Mouse (Mus musculus) left cerebral cortex, adult 8-10 months (tissue): ENCODE measurements around the gene Tmprss6. TPM values are rescaled to one million over a fixed set of nuclear protein-coding genes. Genes with fewer than 3 reads are reported as not detected.

Experiments
- DNase-seq, 2 experiments: peaks; one replicate each; pipeline ENCODE4 v3.0.0; 2022; ENCODE audit warnings: low spot score in 2 of 2
- total RNA-seq, 4 experiments: library from RNA; stranded (reverse); gene quantifications; 2 replicates each; pipeline ENCODE4 v1.2.4; 2022

Tmprss6 gene
- total RNA-seq, 4 experiments from 2014 or later: 1.1 to 1.7 (median 1.2) TPM

DNA sequence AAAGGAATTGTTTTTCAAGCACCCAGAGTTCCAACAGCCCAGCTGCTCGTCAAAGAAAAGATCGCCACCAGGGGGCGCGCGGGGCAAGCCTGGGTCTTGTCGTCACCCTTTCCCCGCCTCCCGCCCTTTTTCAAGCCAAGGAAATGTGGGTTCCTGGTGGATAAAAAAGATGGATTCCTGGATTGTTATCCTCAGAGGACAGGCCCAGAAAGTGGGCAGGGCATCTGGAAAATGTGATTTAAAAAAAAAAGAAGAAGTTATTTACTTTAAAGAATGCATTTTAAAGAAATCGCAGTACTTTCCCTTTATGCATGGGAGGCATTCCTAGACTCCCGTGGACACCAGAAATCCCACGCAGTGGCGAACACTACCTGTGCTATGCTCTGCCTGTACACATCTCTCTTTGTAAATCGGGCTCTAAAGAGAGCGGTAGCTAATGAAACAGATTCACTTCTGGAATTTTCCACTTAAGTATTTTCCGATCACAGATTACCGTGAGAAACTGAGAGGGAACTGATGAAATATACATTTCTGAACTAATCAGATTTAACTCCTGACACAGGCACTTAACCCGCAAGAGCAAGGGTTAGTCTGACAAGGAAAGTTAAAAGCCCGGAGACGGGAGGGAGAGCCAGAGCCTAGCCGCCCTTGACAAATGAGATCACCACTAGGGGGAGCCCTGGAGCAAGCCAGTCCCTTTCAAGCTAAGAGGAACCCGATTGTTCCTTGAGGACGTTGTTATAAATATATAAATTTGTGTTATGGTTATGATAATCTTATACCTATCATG, 20.5 kb downstream of the Tmprss6 start:
- peak; percentile 85 to 97 for DNase-seq

DNA sequence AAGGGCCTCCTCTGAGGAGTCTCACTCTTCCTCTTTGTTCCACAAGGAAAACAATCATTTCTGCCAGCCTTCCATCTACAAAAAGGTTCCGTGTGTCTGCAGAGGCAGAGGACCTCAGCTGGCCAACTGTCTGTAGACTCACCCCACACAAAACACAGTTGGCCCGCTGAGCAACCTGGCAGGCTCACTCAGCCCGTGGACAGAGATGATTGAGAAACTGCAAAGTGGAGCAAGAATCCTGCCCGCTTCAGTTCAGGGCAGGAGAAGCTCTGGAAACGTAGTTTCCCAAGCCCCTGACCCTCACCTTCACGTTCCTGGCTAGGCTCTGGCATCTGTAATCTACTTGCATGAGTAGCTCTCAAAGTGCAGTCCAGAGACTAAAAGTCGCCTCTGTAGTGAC, 21.3 kb downstream of the Tmprss6 start:
- no peak for DNase-seq

DNA sequence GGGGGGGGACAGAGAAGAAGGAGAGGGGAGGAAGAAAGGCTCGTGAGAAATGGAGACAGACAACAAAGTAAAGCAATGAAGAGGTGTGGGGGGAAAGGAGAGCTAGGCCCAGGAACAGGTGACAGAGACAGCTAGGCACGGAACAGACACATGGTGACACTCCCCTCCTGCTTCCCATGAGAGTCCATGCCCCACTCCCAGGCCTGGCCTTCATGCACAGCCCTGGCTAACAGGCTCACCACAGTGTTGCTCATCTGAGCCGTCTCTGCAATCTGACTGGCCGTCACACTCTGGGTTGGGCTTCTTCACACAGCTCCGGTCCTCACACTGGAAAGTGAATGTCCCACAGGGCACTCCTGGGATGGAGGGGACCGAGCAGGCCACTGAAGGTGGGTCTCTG, 24.6 kb downstream of the Tmprss6 start:
- no peak for DNase-seq

DNA sequence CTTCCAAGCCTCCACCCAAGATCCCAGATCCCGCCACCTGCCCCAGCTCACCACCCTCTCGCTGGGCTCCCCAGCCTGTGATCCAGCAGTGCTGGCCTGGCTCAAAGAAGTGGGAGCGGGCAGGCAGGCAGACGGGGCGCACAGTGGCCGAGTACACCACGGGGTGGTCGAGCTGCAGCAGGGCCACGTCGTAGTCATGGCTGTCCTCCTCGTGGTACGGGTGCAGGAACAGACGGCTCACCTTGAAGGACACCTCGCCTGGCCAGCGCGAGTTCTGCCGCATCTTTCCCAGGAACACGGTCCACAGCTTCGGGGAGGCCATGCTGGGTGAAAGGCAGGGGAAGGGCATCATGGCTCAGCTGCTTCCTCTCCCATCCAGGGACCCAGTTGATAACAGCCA, 26.2 kb downstream of the Tmprss6 start:
- DNase-seq: peak in 1 of 2 experiments; percentile 11

DNA sequence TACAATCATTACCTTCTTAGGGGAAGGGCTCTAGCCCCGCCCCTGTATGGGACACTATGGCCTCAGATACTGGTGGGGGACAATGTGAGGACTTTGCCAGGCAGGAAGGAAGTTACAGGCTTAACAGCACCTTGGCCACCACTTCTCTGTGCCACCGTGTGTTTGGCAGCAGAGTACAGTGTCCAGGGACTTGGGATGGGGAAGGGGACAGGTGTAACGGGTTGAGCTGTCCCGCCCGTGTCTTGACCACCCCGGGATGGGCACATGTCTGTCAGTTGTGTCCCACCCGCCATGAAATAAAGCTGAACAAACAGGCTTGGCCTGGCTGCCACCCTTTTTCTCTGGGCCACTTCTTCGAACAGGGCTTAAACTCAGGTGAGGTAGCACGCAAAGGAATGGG, 29.5 kb downstream of the Tmprss6 start:
- DNase-seq: no peak

DNA sequence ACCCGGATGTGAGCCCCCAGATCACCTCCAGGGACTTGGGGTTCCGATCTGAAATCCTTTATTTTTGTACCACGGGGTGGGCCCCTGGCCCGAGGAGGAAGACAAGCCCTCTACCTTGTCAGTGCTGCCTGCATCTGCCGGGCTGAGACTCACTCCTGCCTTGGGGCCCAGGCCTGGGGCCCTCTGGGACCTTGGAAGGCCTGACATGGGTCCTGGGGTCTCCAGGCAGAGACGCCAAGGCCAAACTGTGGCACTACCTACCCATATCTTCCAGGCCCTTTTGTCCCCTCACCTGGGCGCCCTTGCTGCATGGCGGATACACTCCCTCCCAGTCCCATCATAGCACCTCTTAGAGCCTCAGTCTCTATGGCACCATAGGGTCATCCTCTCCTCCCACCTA, 29.9 kb downstream of the Tmprss6 start:
- peak in 1 of 2 experiments; percentile 28 for DNase-seq

DNA sequence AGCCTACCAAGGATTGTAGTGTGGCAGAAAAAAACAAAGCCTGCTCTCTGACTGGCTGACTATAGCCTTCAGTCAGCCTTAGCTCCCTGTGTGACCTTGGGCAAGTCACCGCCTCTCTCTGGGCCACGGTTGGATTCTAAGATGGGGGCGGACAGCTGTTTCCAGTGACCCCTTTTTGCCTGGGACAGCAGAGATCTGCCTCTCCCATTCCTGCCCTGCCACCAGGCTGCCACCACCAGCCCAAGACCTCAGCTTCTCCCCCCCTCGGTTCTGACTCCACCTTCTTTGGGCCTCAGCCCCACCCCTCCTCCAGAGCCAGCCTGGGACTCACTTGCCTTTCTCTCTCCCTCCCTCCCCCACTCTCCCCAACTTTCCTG, 30.4 kb downstream of the Tmprss6 start:
- no peak for DNase-seq

DNA sequence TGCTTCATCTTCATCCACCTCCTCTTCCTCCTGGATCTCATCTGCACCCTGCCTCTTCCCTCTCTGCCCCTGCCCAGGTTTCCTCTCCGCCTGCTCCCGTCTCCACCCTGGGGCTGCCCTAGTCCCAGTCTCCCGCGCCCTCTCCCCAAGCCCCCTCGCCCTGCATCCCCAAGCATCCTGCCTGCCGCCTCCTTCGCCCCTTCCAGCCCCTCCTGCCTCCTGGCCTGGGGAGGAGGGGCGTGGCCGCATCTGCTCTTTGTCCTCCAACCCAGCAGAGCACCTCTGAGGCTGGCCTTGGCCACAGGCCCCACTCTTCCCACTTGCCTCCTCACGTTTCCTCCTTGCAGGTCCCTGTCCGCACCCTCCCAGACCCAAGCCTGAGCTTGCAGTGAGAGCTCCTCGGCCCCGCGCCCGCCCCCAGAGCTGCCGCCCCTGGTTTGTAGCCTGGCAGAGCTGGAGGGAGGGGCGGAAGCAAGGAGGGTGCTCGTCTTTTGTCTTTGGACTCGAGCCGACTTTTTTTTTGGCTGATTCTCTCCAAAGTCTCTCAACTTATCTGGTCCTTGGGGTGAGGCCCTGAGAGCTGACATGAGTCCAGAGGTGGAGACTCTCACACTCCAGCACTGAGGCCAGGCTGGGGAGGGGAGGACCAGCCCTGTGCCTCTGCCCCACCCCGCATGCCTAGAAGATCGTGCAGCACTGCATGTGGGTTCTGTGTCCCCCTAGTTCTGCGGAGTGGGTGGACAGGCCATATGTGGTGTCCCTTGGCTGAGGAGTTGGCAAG, 31.0 kb downstream of the Tmprss6 start:
- peak; percentile 48 to 82 for DNase-seq

DNA sequence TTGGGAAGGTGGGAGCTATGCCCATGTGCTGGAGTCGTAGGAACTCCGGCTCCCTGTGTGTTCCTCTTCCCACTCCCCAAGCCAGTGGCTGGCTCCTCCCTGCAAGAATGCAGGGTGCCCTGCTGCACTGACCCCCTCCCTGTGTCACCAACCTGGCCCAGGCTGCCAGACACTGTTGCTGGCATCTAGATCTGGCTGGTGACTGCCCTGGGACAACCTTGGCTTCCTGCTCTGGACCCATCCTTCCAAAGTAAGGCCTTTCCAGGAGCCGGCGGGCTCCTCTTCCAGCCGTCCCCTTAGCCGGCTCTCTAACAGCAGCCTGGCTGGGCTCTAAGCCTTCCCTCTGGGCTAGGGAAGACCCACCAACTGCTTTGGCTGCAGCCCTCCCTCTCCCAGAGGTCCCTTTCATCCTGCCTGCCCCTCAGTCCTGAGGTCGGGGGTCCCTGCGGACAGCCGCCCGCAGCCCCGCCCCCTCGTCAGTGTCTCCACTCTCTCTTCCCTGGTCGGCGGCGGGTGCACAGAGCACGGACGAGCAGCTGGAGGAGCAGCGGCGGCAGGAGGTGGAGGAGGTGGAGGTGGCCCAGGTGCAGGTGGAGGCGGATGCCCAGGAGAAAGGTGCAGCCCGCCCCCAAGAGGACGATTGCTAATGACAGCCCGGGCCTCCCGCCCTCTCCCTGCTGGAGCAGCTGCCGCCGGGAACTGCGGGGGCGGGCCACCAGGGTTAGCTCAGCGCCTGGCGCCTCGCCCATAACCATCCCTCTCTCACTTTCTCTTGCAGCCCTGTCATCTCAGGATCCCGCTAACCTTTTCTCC, 31.8 kb downstream of the Tmprss6 start:
- peak; percentile 83 to 97 for DNase-seq

DNA sequence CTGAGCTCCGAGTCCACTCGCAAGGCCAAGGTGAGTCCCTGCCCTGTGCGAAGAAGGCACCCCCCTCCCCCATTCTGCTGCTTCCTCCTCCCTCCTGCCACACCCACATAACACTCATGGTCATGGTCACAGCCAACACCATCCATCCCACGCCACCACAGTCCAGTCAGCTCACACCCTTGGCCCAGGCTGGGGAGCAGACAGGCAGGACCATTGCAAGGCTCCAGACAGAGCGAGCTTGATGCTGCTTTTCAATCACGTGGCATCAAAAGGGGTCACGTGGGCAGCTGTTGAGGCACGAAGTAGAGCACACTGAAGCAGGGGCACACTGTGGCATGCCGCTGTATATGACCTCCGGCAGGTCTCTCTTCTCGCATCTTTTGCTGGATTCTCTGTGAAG, 32.8 kb downstream of the Tmprss6 start:
- peak in 1 of 2 experiments; percentile 63 for DNase-seq

DNA sequence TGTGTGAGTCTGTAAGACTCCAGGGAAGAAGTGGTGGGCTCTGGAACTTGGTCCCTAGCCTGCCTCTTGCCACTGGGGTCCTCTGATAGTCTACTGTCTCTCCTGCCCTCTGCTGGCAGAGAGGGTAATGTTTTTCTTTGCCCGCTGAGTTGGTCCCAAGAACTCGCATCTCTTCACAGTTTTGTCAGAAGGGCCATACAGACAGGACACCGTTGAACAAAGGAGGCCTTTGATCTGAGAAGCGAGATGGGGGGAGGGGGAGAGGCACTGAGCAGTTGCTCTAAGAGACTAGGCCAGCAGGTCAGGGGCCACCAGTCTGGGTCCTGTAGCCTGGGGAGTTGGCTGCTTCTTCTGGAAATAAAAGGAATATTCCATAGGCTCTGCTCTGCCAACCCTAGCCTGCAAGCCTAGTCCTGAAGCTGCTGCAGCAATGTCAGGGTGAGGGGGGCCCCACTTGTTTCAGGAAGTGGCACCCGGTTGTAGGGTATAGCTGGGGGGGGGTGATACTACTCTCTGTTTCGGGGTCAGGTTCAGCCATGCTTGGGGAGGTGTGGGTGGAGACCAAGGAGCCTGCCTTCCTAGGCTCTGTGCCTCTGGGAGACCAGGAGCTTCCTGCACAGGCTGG, 33.4 kb downstream of the Tmprss6 start:
- DNase-seq: peak in 1 of 2 experiments; percentile 46

DNA sequence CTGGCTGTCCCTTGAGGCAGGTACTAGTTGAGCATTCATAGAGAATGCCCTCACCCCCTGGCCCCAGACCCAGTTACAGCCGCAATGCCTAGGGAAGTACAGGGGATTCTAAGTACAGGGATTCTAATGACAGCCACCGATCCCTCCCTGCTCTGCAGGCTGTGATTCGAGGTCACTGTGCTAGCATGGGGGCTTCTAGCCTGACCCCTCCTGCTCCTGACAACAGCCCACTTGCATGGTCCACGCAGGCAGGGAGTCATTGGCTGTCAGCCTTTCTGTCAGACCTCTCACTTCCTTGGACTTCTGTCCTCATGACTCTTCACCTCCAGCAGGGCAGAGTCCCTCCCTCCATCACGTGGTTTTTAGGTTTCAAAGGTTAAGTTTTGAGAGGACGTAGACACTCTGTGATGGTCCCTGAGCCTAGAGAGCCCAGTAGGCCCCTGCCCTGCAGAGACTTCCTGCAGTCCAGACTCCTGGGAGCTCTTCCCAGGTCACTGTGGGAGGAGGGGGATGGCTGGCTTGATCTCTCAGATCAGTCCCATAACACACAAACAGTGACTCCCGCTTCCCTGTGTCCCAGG, 36.8 kb downstream of the Tmprss6 start:
- DNase-seq: no peak

DNA sequence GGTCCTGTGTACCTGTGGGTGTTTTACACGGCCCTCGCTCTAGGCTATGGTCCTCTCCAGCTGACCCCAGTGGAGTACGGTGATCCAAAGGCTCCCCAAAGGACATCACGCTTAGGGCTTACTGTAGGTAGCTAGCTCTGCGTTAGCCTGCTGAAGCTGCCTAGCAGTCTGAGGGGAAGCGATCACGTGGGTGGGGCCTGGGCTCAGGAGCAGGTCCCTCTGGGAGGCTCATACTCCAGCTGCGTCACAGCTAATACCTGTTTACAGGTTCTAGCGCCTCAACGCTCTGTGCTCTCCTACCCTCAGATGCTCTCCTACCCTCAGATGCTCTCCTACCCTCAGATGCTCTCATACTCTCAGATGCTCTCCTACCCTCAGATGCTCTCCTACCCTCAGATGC, 37.6 kb downstream of the Tmprss6 start:
- no peak for DNase-seq

DNA sequence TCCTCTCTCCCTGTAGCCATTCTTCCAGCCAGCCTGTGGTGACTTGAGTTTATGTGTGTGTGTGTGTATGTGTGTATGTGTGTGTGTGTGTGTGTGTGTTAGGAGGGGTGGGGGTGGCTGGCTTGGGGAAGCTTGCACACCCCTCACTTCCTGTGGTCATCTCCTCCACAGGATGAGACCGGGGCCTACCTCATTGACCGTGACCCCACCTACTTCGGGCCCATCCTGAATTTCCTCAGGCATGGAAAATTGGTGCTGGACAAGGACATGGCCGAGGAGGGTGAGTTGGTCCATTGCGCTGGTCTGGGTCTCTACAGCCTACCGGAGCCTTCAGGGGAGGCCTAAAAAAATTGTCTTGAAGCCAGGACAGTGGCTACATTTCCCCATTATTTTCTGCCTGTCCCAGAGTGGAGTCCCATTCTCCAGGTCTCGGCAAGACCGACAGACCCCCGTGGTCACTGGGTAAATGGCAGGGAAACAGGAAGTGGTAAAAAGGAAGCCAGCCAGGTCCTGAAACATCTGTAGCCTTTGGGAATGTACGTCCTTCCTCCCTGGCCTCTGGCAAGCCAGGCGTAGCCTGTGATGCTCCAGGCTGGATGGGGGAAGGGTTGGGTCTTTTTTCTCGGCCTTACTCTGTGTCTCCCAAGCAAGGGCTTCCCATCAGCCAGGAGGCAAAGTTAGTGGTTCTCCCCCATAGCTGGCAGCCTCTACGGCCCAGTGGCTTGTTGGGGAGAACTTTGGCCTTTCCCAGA, 38.4 kb downstream of the Tmprss6 start:
- no peak for DNase-seq

DNA sequence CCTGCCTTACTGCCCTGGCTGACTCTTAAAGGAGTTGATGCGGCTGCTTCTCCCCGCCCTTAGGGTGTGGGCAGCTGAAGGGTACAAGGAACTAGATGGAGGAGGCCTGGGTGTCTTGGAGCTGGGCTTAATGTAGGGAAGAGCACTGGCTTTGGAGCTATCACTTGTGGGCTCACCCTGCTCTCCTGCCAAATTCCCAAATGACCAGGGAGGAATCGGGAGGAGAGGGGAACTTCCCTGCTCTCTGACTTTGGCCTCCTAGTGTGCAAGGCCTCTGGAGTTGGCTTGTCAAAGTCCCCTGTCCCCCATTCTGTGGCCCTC, 39.3 kb downstream of the Tmprss6 start:
- DNase-seq: no peak

DNA sequence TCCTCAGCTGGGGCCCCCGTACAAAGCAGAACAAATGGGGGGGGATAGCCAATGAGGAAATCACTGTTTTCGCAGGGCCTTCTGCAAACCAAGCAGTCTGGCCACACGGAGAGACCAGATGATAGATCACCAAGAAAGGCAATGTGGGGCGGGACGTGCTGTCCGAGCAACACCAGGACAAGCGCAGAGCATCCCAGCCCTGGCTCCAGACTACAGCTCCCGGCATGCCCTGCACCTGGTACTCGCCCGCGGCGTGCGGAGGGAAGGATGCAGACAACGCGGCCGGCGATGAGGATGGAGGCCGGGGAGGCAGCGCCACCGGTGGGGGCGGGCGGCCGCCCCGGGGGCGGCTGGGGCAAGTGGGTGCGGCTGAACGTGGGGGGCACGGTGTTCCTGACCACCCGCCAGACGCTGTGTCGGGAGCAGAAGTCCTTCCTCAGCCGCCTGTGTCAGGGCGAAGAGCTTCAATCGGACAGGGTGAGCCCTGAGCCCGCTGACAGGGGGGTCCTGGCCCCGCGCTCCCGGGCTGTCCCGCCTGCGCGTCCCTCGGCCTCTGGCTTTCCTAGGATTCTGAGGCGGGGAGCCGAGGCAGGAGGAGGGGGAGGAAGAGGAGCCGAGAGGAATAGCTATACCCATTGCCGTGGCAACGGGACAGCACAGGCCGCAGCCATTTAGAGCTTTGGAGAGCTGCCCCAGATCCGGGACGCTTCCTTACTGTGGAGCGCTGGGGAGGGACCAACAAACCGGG, 39.9 kb downstream of the Tmprss6 start, which contains the start of gene Kctd17:
TSS of gene Kctd17 (plus strand) at position 174 of the 748 bp plus-strand sequence.
- DNase-seq: peak; percentile 67 to 81

DNA sequence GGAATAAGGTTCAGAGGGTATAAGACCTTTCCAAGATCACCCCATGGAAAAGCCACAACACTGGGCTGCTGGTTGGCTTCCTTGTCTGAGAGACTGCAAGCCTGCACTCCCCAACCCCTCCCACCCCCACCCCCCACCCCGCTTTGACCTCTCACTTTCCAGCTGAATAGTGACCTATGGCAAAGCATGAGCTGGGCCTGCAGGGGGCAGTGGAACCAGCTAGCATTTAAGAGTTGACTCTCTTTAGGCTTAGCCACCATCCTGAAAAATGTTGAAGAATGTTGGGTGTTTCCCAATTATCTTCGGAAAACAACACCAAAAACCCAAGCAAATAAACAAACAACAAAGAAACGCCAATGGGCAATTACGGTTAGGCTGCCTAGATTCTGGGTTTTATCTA, 43.2 kb downstream of the Tmprss6 start:
- DNase-seq: no peak

DNA sequence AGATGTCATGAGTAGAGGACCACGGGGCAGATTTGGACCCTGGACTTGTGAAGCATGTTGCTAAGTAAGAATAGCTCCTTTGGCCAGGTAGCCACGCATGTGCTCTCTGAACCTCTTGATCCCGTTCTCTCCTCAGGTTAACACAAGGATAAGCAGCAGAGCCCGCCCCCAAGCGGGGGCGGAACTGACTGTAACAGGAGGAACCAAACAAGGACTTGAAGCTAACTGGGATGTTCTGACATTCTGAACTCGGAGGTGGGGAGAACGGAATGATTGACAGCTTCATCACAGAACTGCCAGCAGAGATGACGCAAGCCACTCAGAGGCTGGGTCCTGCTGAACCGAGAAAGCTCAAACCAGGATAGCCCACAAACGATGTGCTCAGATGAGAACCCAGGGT, 43.9 kb downstream of the Tmprss6 start:
- no peak for DNase-seq

DNA sequence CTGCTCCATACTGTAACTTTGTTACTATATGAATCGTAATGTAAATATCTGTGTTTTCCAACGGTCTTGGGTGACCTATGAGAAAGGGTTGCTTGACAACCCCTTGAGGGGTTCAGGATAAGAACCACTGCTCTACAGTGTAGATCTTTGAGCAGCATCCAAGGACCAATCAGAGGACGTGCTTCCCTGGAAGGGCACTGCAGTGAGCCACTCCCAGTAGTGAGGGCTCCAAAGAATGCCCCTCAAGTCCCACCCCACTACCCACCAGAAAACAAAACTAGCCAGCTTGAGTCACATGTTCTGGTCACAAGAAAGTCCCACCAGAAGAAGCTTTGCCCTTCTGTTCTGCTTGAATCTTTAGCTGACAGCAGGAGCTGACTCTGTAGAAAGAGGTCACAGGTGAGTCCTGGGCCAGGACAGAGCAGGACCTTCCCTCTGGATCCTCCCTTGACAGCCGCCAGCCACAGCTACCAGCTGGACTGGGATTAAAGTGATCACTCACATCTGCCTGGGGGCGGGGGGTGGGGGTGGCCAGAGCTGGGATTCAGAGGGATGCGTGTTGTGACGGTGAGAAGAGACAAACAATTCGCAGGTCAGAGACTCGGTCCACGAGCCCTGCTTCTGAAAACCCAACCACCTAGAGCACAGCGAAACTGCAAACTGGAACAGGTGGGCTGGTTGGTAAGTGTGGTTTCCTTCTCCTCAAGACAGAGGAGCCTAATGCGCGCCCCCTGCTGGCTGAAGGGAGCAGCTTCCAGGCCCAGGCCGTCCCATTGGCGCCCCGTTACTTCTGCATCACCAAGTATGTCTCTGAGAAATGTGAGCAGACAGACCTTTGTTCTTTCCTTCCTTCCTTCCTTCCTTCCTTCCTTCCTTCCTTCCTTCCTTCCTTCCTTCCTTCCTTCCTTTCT, 46.1 kb downstream of the Tmprss6 start:
- peak; percentile 54 to 61 for DNase-seq
